Mouse (Mus musculus) limb, embryonic 12.5 days (tissue): ENCODE measurements around the gene Col1a2. TPM values are rescaled to one million over a fixed set of nuclear protein-coding genes. Genes with fewer than 3 reads are reported as not detected.

Experiments used
- ATAC-seq: fragments of 200-750 bp; cut with Nextera tagmentation; 2 replicates; pipeline ENCODE4 v1.8.0; 2017; ENCODE audit warnings: low read depth, moderate TSS enrichment; ENCODE audit not compliant: insufficient number of reproducible peaks, insufficient read depth, low FRiP score, low TSS enrichment
- H3K27ac ChIP-seq: fragments of 300-500 bp; sonication (generic); 2 replicates; pipeline ENCODE4 v1.5.1; 2016; ENCODE audit warnings: mild to moderate bottlenecking, moderate library complexity
- H3K27me3 ChIP-seq: fragments of 300-500 bp; sonication (generic); 2 replicates; pipeline ENCODE4 v1.6.1; 2016; ENCODE audit warnings: mild to moderate bottlenecking, moderate library complexity
- H3K36me3 ChIP-seq: fragments of 300-500 bp; sonication (generic); 2 replicates; pipeline ENCODE4 v1.6.1; 2016; ENCODE audit warnings: mild to moderate bottlenecking, moderate library complexity
- H3K4me1 ChIP-seq: fragments of 300-500 bp; sonication (generic); replicated peaks from 2 replicates; pipeline ENCODE4 v1.6.1; 2016
- H3K4me2 ChIP-seq: fragments of 300-500 bp; sonication (generic); 2 replicates; pipeline ENCODE4 v1.6.1; 2016; ENCODE audit warnings: mild to moderate bottlenecking, moderate library complexity
- H3K4me3 ChIP-seq: fragments of 300-500 bp; sonication (generic); replicated peaks from 2 replicates; pipeline ENCODE4 v1.5.1; 2016; ENCODE audit warnings: mild to moderate bottlenecking
- H3K9ac ChIP-seq: fragments of 300-500 bp; sonication (generic); replicated peaks from 2 replicates; pipeline ENCODE4 v1.6.1; 2016; ENCODE audit warnings: mild to moderate bottlenecking, moderate library complexity
- H3K9me3 ChIP-seq: fragments of 300-500 bp; sonication (generic); 2 replicates; pipeline ENCODE4 v1.6.1; 2016; ENCODE audit warnings: mild to moderate bottlenecking, moderate library complexity
- WGBS: fragments of 180-500 bp; shearing (Covaris S2); methylation state at CpG from one replicate; pipeline ENCODE4 v1.1.7; 2016; 5-methylcytosine and 5-hydroxymethylcytosine counted together
- polyA plus RNA-seq: library from polyadenylated mRNA; unstranded; fragments of >200 nt; fragmentation: Nextera tagmentation; extraction: Ambion mirVana; gene quantifications from 2 replicates; pipeline ENCODE4 v1.2.1, GENCODE M21; 2016

Gene Col1a2
- polyA plus RNA-seq: 448 and 471 TPM in 2 replicates

- Histone ChIP-seq H3K9ac (peak within 1 kb of the TSS; percentile 61), H3K36me3 (peaks cover 7% of the 10 kb centered on the region; the same call in 1 of the 2 replicates), H3K4me2 (peak within 1 kb of the TSS; percentile 68), H3K27ac (peak within 1 kb of the TSS; percentile 89), H3K9me3 (no peaks in the 10 kb centered on the region), H3K27me3 (no peaks in the 10 kb centered on the region), H3K4me1 (peaks cover 31% of the 10 kb centered on the region), H3K4me3 (peak within 1 kb of the TSS; percentile 45)
- 8% methylated on average over 2 of the region's 3 CpGs for WGBS
- ATAC-seq: no peak
Observed at GRCm38 (mm10) chr6:4504603-4505131, at the start of gene Col1a2. TSS of gene Col1a2 (plus strand) at chr6:4504814.

GRCm38 (mm10) chr6:4455518-4455917 lies 49.1 kb upstream of the Col1a2 start:
- peak overlapping the region; percentile 96 for H3K27ac ChIP-seq
- 52% methylated on average over 5 of the region's 5 CpGs for WGBS
- no peak for ATAC-seq

GRCm38 (mm10) chr6:4455961-4456617 lies 48.5 kb upstream of the Col1a2 start:
- no peak for ATAC-seq
- peak overlapping the region; percentile 39; the same call in 1 of the 2 replicates for H3K4me2 ChIP-seq

More at GRCm38 (mm10) chr6:4455518-4455917, 49.1 kb upstream of the Col1a2 start:
- no peaks in the 10 kb centered on the region for H3K36me3 ChIP-seq
- no peaks in the 10 kb centered on the region for H3K27me3 ChIP-seq
- H3K9me3 ChIP-seq: no peaks in the 10 kb centered on the region
- no peak overlapping the region for H3K9ac ChIP-seq
- H3K4me3 ChIP-seq: no peak overlapping the region
- peaks cover 28% of the 10 kb centered on the region for H3K4me1 ChIP-seq
- H3K4me2 ChIP-seq: no peak overlapping the region

GRCm38 (mm10) chr6:4456691-4457447 lies 47.7 kb upstream of the Col1a2 start:
- 14% methylated on average over 12 of the region's 12 CpGs for WGBS
- Histone ChIP-seq H3K27ac (peak overlapping the region; percentile 96), H3K4me2 (peak overlapping the region; percentile 39), H3K9me3 (no peaks in the 10 kb centered on the region), H3K9ac (no peak overlapping the region; the same call in 1 of the 2 replicates), H3K27me3 (no peaks in the 10 kb centered on the region), H3K36me3 (no peaks in the 10 kb centered on the region), H3K4me1 (peaks cover 28% of the 10 kb centered on the region), H3K4me3 (no peak overlapping the region)
- no peak for ATAC-seq

More at GRCm38 (mm10) chr6:4455961-4456617, 48.5 kb upstream of the Col1a2 start:
- no peak overlapping the region for H3K4me3 ChIP-seq
- no peak overlapping the region for H3K9ac ChIP-seq
- no peaks in the 10 kb centered on the region for H3K27me3 ChIP-seq
- peaks cover 28% of the 10 kb centered on the region for H3K4me1 ChIP-seq
- H3K27ac ChIP-seq: peak overlapping the region; percentile 96
- H3K9me3 ChIP-seq: no peaks in the 10 kb centered on the region
- WGBS: 18% methylated on average over 5 of the region's 5 CpGs
- H3K36me3 ChIP-seq: no peaks in the 10 kb centered on the region

- Histone ChIP-seq H3K9ac (no peak overlapping the region), H3K9me3 (no peaks in the 10 kb centered on the region), H3K4me2 (peak overlapping the region; percentile 39), H3K27me3 (no peaks in the 10 kb centered on the region), H3K4me3 (no peak overlapping the region), H3K4me1 (peaks cover 28% of the 10 kb centered on the region), H3K36me3 (no peaks in the 10 kb centered on the region), H3K27ac (peak overlapping the region; percentile 96)
- ATAC-seq: peak; percentile 87
- WGBS: 6% methylated on average over 6 of the region's 6 CpGs
Observed at GRCm38 (mm10) chr6:4457555-4457996, 47.0 kb upstream of the Col1a2 start.

- Histone ChIP-seq H3K4me1 (peaks cover 6% of the 10 kb centered on the region; the same call in 1 of the 2 replicates), H3K4me3 (no peak overlapping the region), H3K27ac (no peak overlapping the region), H3K4me2 (no peak overlapping the region), H3K9me3 (no peaks in the 10 kb centered on the region), H3K27me3 (no peaks in the 10 kb centered on the region), H3K36me3 (no peaks in the 10 kb centered on the region), H3K9ac (no peak overlapping the region)
- ATAC-seq: no peak
- WGBS: 65% methylated on average over 3 of the region's 3 CpGs
Observed at GRCm38 (mm10) chr6:4465320-4465719, 39.3 kb upstream of the Col1a2 start.

- H3K4me2 ChIP-seq: peak overlapping the region; percentile 36
- H3K9me3 ChIP-seq: no peaks in the 10 kb centered on the region
- peaks cover 40% of the 10 kb centered on the region for H3K4me1 ChIP-seq
- H3K27me3 ChIP-seq: no peaks in the 10 kb centered on the region
- H3K27ac ChIP-seq: peak overlapping the region; percentile 93
- ATAC-seq: no peak
- no peaks in the 10 kb centered on the region for H3K36me3 ChIP-seq
- H3K4me3 ChIP-seq: no peak overlapping the region
- WGBS: 15% methylated on average over 4 of the region's 4 CpGs
- no peak overlapping the region for H3K9ac ChIP-seq
Observed at GRCm38 (mm10) chr6:4483577-4483936, 21.1 kb upstream of the Col1a2 start.

GRCm38 (mm10) chr6:4483937-4484601 lies 20.5 kb upstream of the Col1a2 start:
- no peak overlapping the region for H3K9ac ChIP-seq
- H3K36me3 ChIP-seq: no peaks in the 10 kb centered on the region
- no peaks in the 10 kb centered on the region for H3K9me3 ChIP-seq
- H3K4me1 ChIP-seq: peaks cover 45% of the 10 kb centered on the region
- peak overlapping the region; percentile 36 for H3K4me2 ChIP-seq
- no peaks in the 10 kb centered on the region for H3K27me3 ChIP-seq
- H3K27ac ChIP-seq: peak overlapping the region; percentile 93
- 9% methylated on average over 7 of the region's 7 CpGs for WGBS
- peak; percentile 88 for ATAC-seq
- H3K4me3 ChIP-seq: no peak overlapping the region

GRCm38 (mm10) chr6:4488349-4488748 lies 16.3 kb upstream of the Col1a2 start:
- 0% methylated on average over 1 of the region's 1 CpGs for whole genome bisulfite sequencing
- H3K9me3 ChIP-seq: no peaks in the 10 kb centered on the region
- no peak for ATAC-seq
- no peaks in the 10 kb centered on the region for H3K36me3 ChIP-seq
- no peaks in the 10 kb centered on the region for H3K27me3 ChIP-seq
- peaks cover 55% of the 10 kb centered on the region for H3K4me1 ChIP-seq
- peak overlapping the region; percentile 43; the same call in 1 of the 2 replicates for H3K4me2 ChIP-seq
- H3K27ac ChIP-seq: peak overlapping the region; percentile 96
- 0 out of 2 replicates have a peak overlapping the region, but pooled peaks have one; percentile 34 for H3K9ac ChIP-seq
- H3K4me3 ChIP-seq: no peak overlapping the region

GRCm38 (mm10) chr6:4488966-4489365 lies 15.6 kb upstream of the Col1a2 start:
- H3K4me2 ChIP-seq: peak overlapping the region; percentile 43
- no peaks in the 10 kb centered on the region for H3K27me3 ChIP-seq
- H3K4me3 ChIP-seq: no peak overlapping the region
- 0 out of 2 replicates have a peak, but pooled peaks have one; percentile 2 for ATAC-seq
- no peaks in the 10 kb centered on the region for H3K9me3 ChIP-seq
- H3K36me3 ChIP-seq: no peaks in the 10 kb centered on the region
- 23% methylated on average over 1 of the region's 1 CpGs for WGBS
- peak overlapping the region; percentile 96 for H3K27ac ChIP-seq
- 0 out of 2 replicates have a peak overlapping the region, but pooled peaks have one; percentile 31 for H3K9ac ChIP-seq
- peaks cover 49% of the 10 kb centered on the region for H3K4me1 ChIP-seq
